Mouse (Mus musculus) embryo, embryonic 10 days (tissue): ENCODE measurements around the gene Synpo2.

Experiments used
- DNase-seq: peaks from one replicate; pipeline ENCODE4 v3.0.0-alpha.2; 2015; ENCODE audit warnings: low spot score

The Synpo2 gene

GRCm38 (mm10) chr3:123164183-123164582, 71.8 kb downstream of the Synpo2 start:
- DNase-seq = no peak

DNA sequence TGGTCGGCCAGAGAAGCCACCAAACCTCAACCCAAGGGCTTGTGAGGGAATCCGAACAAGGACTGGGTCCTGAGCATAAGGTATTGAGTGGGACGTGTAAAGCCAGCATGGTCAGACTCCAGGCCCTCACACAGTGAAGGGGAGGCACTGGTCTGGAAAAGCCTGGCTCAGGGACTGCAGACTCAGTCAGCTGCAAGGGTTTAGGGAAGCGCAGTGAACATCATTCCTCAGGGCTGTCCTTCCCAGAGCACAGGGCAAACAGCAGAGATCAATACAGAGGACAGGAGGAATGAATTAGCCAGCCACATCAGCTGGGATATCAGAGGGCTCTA, 72.8 kb downstream of the Synpo2 start:
- peak; percentile 47 for DNase-seq

GRCm38 (mm10) chr3:123162289-123163191, 73.4 kb downstream of the Synpo2 start:
- peak; percentile 41 for DNase-seq

DNA sequence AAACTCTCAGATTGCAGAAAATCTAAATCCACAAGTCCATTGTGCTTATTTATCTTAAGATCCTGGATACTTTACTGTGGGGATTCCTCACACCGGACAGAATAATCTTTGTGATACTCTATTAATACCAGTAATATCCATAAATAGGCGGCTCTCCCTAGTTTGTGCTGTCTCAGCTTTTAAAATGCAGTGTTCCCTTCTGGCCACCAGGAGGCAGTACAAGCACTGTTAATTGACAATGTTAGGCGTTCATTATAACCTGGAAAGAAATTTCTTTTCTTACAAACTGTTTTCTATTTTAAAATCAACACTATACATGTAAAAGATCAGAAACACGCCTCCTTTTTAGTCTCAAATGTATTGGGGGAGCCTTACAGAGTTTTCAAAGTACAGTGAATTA, 75.2 kb downstream of the Synpo2 start:
- peak; percentile 69 for DNase-seq

- peak; percentile 85 for DNase-seq
Observed at GRCm38 (mm10) chr3:123159139-123159824, 76.7 kb downstream of the Synpo2 start.

DNA sequence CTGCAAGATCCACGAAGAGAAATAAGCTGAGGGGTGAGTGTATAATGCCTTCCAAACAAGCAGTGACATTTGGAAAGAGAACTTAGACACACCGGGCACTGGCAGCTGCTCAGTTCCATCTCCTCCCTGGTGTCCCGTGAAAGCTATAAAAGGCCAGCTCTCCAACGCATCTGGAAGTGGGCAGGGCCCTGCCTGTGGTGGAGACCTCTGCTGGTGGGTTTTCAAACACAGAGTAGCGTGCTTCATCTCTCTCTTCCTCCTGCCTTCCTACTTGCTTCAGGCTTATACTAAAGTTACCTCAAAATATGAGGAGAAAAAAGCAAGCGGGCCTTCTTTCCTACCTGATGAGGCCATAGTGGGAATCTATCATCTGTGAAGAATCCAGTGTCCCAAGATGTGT, 77.4 kb downstream of the Synpo2 start:
- peak; percentile 39 for DNase-seq

DNA sequence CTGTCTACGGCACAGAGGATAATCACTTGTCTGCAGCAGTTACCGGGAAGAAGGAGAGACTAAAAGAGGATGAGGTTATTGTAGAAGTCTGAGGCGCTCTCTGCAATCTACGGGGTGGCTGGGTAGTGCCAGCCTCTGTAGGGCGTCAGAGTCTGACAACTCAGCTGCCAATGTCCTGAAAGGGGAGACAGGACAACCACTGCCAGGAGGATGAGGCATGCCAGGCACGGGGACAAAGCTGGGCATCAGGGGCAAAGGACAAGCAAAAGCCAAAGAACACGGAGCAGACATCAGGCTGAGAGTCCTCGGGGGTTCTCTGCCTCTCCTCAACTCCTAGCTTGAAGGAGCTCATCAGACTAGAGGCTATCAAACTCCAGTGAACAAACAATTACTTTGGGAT, 82.6 kb downstream of the Synpo2 start:
- DNase-seq = no peak

DNA sequence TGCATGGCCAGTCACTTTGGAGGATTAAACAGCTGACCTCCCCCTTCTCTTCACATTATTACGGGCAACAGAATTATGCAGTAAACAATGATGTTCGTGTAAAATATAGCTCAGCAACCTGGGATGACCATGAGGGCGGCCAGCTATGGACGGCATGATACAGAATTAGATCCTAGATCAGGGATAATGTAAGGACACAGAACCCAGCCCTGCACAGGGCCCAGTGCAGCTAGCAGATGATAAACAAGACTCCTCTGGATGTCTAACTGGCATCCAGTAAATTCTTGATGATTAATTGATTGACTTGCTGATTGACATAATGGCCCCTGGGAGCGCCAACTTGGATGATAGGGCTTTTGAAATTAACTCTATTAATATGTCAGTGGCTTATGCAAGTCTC, 83.0 kb downstream of the Synpo2 start:
- DNase-seq = no peak

GRCm38 (mm10) chr3:123150523-123151135, 85.3 kb downstream of the Synpo2 start:
- DNase-seq = no peak

DNA sequence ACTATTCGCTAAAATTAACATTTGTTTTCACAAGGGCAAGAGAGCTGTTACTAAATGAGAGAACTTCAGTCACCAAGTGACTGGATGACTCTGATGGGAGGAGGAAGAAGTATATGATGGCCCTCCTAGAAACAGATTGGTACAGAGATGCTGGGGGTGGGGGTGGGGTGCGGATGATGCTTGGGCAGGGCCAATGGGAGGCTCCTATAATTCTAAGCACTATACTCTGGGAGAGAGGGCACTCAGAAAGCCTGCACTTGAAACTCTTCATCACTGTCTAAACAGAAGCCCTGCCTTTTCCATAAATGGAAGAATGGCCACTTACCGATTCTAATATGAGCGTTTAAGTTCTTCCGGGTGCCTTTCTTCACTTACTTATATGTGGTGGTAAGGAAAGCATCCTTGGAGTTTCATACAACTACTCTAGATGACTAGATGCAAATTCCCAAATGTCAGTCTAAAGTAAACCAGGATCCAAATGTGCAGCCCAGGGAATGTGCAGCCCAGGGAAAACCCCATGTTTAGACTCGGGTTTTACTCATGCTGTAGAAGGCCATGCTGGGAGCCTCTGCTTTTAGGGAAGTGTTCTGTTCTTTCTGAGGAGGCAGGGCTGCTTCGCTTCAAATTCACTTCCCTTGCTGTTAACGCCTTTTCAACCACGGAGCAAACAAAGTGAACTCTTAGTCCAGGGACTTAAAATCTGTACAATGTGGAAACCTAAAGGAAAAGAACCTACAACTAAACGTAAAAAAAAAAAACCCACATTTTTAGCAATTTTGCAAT, 86.4 kb downstream of the Synpo2 start:
- DNase-seq = no peak

- no peak for DNase-seq
Observed at GRCm38 (mm10) chr3:123148641-123149040, 87.3 kb downstream of the Synpo2 start.

DNA sequence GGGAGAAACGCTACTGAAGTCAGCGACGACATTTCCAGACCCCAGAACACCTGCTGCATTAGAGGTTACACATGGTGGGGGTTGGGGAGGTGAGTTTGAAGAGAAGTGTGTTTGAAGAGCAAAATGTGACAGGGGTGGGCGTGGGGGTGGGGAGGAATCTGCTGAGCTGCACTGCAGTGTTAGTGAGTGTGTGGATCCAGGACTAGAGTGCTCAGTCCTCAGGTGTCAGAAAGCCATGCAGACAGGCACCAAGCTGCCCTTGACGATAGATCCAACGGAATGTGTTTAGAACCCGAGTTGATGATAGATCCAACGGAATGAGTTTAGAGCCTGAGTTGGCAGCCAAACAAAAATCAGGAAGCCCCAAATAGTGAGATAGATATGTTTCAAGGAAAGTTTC, 89.4 kb downstream of the Synpo2 start:
- no peak for DNase-seq

DNA sequence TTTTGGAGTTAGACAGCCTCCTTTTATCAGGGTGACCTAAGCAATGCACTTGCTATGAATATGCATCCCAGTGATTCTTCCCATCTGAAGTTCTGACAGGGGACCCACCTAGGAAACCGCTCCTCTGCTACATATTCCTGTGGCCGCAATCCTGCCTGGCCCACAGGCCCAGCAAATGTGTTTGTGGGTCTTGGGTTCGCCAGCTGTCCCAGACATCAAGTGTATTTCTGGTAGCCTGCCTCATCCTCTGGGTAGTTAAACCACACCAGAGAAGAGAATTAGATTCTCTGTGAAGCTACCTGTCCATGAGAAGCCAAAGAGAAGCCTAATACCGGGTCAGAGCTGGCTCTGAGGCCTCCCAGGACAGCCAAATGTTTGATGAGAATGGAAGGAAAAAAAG, 90.0 kb downstream of the Synpo2 start:
- DNase-seq = no peak

DNA sequence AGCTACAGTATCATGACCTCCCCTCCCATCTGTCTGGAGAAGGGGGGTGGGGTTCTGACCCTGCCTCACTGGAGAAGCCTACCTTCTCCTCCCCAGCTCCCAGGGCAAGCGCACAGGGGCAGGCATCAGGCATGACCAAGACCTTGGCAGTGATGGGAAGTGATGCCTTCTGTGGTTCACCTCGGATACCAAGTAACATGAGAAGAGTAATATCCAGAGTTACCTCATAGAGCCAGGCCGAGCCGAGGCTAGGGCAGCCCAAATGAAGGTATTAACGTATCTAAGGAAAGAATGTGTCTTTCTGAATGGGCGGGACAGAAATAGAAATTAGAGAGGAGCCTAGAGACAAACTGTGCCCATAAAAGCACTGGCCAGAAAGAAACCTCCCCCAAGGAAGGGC, 92.5 kb downstream of the Synpo2 start:
- no peak for DNase-seq

GRCm38 (mm10) chr3:123142298-123142697, 93.7 kb downstream of the Synpo2 start:
- no peak for DNase-seq

DNA sequence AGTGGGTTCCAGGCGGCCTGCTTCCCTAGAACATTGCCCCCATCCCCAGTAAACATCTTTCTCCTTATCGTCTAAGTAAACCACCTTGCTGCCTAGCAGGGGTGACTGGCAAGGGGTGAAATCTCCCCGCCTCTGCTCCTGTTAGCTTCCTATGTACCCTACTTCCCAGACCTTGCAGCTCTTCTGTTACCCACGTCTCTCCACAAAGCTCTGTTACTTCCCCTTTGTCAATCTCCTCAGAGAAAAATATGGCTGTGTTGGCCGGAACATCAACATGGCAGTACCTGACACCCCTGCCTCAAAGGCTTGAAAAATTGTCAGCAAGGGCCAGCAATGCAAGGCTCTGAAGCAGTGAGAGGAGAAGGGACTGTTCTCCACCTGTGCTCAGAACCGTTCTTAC, 94.9 kb downstream of the Synpo2 start:
- no peak for DNase-seq

DNA sequence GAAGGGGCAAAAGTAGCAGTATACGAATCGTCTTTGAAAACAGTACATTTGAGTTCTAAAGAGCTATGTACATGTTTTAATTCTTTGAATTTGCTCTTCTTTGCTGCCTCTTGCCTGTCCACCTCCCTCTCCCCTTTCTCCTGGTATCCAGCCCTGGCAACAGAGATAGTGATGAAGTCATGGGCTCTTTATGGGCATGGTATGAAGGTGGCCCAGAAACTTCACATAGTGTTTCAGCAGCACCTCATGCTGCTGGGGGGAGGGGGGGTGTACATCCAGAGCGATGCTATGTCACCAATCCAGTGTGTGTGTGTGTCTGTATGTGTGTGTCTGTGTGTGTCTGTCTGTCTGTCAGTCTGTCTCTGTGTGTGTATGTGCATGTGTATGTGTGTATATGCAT, 95.8 kb downstream of the Synpo2 start:
- no peak for DNase-seq

DNA sequence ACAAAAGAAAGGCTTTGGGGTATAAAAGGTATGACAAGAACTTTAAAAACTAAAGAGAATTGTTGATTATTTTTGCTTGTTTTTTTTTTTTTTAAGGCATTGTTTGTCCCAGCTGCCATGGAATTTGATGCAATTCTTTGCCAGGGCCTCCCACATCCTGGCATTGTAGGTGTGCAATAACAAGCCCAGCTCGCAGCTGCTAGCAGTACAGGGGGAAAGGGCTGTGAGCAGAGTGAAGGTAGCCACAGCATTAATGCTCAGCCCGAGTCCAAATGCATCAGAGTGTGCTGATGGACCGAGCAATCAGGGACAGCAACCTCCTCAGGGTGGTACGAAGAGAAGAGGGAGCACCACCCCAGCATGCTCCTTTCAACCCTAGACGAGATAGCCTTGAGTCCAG, 96.3 kb downstream of the Synpo2 start:
- DNase-seq = no peak

DNA sequence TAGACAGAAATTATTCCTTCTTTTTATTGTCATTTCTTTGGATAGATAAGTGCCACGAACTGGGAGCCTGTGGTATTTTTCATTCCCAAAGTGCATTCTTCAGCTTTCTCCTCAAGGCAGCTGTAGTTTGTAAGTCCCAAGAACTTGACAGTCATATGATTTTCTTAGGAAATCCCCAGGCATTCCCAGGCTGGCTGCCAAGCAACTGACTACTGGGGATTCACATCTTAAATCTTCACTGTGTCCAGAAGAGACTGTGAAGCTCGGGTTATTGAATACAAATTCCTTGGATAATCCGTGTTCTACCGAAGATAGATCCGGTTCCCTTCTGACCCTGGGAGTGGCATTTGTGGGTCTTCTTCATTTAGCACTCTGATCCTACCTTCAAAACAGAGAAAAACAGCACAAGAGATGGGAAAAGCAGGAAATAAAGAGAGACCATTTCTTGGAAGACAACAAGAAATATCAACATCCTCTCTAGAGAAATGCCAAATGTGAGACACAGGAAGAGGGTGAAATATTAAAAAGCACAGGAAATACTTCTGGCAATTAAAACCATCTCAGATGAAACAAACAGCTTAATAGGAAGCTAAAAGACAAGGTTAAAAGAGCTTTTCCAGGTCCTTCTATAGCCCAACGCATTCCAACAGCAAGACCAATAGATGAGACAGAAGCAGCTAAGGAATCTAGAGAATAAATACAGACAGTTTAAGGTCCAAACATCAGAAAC, 97.5 kb downstream of the Synpo2 start:
- DNase-seq = no peak

GRCm38 (mm10) chr3:123132101-123132500, 103.8 kb downstream of the Synpo2 start:
- no peak for DNase-seq

DNA sequence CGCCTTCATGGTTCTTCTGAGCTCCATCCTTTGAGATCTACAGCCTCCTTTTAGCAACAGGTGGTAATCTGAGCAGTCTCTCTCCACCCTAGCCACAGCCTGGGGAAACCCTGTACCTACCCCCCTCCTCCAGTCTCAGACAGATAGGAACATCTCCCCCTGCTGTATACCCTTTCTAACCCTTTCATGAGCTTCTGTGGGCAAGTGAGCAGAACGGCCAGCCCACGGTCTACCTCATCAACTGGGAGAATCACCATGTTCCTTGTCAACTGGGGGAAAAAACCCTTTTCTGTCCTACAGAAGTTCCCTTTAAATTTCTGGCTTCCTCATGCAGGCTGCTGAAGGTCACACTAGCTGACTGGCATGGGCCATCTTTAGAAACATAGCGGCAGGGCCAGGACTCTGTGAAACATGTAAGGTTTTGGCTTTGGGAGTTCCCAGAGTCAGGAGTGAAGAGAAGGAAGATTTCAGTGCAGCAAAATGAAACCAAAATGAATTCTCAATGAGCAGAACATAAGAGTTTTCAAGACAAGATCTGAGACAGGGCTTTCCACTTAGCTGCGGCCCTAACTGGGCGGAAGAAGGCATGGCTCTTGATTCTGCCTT, 104.7 kb downstream of the Synpo2 start:
- DNase-seq = no peak
